Mouse (Mus musculus): ENCODE data around the gene Bend3. TPM values are rescaled to one million over a fixed set of nuclear protein-coding genes. Genes with fewer than 3 reads are reported as not detected.

Gene Bend3
- polyA plus RNA-seq (2017; shearing (Covaris generic)) = under 1 TPM; 0.48 to 0.91 TPM

DNA sequence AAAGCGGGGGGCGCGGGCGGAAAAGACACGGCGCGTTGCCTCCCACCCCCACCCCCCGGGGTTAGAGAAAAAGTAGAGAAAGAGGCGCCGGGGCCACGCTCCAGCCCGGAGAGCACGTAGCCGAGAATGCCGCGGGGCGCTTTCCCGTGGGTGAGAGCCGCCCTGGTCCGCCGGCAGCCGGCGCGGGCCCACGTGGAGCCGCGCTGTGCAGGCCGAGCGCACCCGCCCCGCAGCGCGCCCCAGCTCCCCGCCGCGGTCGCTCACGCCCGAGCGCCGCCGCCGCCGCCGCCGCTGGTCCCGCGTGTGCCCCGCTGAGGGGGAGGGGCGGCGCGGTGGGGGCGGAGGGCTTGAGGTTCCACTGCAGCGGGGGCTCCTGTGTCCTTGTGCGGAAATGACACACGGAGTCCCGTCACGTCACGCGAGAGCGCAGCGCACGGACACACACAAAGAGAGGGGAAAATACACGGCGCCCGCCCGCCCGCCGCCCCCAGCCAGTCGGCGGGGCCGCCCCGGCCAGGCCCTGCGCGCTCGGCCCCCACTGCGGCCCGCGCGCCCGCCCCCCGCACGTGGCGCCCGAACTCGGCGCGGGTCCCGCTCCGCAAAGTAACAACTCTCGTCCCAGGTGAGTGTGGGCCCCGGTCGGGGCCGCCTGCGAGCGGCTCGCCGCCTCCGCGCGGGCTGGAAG is at the start of gene Bend3:
Gene Bend3 (plus strand): TSS at position 81 of the 685 bp plus-strand sequence.
- peak; percentile 36 for ATAC-seq

DNA sequence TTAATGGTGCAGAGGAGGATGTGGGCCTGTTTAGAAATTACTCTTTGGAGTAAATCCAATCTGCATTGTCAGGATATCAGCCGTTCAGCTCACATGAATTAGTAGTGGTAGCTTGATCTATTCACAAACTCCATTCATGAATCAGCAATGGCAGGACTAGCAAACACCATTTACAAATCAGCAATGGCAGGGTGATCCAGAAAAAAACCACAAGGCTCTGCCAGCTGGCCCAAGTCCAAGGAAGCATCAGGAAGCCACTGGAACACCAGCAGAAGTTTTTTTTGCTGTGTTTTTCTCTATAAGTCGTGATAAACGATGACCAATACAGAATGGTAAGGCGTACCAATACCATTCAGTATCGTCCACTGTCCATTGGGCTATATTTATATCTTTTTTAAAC is 48.0 kb upstream of the Bend3 start:
- ATAC-seq = no peak

DNA sequence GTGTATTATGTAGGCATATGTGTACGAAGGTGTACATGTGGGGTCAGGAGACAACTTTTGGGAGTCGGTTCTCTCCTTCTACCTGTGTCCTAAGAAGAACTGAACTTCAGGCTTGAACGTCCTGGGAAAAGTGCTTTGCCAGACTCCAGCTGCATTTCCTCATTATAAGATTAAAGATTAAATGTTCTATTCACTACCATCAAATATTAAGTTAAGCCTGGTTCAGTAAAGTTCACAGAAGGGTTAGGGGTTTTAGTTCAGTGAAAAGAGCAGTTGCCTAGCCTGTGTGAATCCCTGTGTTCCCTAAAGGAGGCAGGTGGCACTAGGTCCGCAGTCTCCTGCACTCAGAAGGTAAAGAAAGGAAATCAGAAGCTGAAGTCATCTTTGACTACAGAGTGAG is 44.3 kb upstream of the Bend3 start:
- ATAC-seq = no peak

DNA sequence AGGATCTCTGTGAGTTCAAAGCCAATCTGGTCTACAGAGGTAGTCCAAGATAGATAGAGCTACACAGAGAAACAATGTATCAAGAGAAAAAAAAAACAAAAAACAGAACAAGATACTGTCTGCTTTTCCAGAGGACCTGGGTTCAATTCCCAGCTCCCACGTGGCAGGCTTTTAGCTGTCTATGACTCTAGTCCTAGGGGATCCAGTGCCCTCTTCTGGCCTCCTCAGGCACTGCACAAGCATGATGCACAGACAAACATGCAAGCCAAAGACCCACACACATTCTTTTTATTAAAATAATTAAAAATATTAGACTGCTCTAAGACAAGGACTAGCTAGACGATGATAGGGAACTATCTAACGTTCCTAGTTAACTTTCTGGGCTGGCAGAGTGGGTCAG is 42.9 kb upstream of the Bend3 start:
- ATAC-seq = no peak

DNA sequence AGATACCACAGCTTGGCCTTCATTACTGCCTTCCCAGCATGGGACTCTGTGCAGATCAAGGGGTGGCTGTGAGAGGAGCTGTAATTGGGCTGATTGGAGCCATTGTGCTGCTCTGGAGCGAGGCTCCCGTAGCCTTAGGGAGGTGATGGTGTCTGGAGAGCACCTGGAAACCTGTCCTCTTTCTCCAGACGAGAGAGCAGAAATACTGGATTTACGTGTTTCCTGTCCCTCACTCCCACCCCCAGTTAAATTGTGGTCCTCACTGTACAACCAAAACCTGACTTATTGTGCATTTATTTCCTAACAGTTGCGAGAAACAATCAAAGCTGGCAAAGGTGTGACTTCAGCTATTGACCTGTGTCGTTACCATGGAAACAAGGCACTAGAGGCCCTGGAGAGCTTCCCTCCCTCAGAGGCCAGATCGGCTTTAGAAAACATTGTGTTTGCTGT is 39.1 kb upstream of the Bend3 start:
- ATAC-seq = no peak

DNA sequence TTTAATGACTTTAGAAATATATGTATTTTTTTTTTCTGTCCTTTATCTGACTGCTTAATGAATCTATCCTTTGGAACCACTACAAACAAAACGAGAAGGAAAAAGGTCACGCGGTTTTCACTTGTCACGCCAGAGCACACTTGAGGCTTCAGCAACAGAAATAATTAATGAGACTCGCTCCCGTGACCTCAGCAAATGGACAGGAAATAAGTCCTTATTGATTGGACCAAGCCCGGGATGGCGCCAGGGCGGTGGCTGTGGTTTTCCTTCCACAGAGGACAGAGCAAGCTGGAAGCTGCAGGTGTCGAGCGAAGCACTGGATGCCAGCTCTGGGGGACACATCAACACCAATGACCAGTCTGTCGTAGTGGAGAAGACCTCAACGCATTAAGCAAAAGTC is 38.6 kb upstream of the Bend3 start:
- no peak for ATAC-seq

DNA sequence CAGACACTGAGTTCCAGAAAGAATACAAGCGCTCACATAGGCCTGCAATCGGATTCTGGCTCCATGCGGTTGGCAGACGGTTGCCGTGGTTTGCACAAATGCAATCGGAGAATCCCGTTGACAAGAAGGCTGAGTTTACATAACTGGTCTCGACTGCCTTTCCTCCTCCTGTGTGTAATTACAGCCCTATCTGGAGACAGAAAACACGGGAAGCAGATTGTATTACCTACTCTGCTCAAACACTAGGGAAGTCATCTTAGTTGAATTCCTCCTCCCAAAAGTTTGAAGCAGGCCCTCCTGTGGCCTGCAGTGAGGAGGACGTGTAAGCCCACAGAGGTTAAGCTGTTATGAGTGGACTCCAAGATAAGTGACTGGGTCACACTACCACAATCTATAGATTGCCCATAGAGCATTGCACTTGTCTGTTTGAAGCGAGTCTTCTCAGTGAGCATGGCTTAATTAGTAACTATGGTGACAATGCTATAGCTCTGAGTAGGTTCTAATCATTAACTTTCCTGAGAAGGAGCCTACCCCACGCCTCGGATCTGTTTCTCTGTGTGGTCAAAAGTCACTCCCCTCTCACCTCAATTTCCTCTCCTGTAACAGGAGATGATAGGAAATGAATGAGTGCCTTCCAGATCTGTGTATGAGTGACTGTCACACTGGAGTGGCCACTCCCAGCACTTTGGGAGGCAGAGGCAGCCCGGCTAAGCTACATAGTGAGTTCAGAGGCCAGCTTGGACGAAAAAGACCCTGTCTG is 37.5 kb upstream of the Bend3 start:
- no peak for ATAC-seq

DNA sequence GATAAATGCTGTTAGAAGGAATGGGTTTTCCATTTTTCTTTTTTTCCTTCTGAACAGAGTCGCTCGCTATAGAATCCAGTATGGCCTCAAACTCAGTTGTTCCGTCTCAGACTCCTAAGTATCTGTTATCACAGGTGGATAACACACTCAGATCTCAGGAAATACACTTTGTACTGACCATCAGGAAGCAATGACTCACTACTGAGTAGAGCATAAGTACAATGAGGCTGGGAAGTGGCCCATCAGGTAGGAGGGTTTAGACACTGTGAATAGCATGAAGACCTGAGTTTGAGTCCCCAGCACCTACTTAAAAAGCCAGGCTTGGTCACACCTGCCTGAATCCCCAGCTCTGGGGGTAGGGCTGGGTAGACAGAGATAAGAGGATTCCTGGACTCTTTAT is 30.0 kb upstream of the Bend3 start:
- ATAC-seq = no peak

DNA sequence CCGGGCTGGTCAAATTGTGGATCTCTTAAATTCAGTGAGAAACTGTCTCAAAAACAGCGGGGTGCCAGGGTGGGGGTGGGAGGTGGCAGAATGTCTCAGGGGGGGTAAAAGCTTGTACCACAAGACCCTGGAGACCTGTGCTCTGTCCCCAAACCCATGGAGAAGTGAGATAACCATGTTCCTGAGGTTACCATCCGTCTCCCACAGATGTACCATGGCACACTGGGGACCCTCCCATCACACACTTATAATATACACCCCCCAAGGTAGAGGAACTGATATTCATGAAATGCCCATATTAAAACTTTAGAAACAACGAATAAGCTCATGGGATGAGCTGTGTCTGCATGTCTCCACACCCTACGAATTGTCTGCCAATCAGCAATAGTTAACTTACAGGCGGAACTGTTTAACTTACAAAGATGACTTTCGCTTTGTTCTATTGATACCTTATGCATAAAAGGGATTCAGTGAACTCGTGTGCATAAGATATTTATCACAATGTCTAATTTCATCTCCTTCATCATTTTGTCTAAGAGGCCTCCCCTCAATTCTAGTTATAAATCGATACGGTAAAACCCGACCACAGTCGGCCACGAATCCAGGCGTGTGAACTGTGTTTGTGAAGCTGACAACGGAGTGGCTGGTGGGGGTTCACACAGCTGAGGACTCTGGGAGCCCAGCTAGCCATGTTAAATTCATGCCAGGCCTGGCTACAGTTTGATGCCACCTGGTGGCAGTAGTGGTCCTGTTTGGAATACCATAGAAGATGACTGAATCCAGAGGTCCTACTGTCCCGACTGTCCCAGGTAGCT is 26.6 kb upstream of the Bend3 start:
- peak; percentile 81 for ATAC-seq

DNA sequence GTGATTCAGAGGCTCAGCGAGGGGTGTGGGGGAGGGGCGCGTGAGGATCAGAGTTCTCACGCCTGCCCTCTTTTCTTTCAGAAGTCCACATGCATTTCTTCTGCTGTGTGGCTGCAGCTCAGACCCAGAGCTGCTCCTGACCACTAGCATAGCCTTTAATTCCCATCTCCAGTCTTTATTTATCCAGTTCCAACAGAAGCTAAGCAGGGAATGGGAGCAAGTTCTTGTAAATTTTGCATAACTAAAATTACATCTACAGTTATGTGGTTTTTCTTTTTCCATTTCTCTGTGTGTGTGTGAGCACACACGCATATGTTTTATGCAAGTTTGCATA is 26.0 kb upstream of the Bend3 start:
- ATAC-seq = no peak

DNA sequence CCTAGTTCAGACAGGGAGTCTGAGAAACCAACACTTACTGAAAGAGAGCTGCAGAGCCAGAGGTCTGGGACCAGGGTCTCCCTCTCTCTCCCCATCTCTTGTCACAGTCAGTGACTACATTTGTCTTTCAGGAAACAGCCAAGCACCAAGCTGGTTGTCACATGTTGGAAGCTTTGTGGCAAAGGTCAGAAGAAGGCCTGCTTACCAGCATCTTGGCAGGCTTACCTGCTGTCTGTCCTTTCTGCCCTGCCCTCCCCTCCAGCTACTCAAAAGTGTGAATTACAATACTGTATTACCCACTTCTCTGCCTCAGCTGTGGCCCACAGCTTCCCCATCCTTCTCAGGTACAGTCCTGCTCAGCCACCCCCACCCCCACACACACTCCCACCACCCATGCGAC is 24.4 kb upstream of the Bend3 start:
- ATAC-seq = no peak

DNA sequence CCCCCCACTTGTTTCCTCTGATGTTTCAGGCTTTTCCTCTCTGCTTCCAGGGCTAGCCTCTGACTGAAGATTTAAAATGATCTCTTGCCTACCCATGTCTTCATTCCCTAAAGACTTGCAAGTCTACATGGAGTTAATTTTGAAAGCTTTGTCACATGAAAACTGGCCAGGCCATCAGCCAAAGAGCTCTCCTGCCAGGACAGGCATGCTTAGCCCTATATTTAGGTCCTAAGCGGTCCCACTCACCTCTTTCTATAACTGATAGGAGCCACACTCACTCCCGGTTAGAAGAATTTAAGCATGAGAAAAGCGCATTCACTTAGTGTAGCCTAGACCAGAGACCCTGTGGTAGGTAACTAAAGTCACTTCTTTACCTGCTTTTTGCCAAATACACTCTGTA is 24.0 kb upstream of the Bend3 start:
- no peak for ATAC-seq

DNA sequence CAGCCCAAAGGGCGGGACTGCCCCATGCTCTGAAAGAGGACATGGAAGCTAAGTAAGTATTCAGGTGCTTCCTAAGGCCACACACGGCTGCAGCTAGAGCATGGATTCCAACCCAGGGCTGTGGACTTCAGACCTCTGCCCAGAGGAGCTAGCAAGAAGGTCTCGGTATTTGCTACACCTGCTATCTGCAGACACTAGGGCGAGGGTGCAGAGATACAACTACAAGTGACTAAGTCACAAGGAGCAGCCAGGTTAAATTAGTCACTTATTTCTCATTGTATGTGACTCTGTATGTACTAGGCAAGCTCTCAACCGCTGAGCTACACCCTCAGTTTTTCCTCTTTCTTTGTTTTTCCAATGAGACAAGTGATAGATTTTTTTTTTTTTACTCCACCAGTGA is 15.8 kb upstream of the Bend3 start:
- no peak for ATAC-seq

DNA sequence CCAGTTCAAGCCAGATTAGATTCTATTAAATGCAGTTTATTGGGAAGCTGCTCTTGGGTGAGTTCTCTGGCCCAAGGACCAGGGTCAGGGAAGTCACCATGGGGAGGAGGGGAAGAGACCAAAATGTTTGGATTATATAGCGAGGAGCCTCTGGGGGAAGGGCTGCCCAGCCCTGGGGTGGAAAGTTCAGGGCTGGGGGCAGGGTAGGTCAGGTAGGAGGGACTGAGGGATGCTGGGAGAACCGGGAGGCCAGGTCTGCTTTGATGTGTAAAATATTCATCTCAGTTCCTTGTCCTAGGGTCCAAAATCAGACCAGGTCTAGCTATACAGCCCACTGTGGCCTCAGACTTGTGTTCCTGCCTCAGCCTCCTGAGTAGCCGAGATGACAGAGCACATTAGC is 15.4 kb upstream of the Bend3 start:
- ATAC-seq = no peak

DNA sequence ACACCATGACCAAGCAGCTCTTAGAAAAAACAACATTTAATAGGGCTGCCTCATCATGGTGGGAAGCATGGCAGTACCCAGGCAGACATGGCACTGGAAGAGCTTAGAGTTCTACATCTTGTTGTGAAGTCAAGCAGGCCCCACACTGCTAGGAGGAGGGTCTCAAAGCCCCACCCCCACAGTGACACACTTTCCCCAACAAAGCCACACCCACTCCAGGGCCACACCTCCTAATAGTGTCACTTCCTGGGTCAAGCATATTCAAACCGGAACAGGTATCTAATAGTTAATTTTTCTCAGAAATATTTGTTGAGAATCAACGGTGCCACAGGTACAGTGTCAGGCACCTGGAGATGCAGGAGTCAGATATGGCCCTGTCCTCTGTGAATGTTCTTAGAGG is 12.4 kb upstream of the Bend3 start:
- ATAC-seq = no peak

DNA sequence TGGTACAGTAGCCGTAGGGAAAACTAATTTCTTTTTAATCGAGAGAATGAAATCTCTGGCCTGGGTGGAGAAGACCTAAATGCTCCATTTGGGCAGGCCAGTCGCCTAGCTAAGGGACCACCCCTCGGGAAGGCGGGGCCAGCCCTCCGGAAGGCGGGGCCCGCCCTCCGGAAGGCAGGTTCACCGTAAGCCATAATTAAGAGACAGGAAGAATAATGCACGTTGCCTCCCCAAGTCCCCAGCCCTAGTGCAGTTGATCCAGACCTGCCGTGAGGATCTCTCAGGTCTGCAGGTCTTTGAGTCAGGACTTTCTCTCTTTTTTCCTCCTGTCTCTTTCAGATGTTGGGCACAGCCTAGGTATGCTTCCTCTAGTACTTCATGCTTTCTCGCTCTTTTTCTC is 11.0 kb upstream of the Bend3 start:
- peak; percentile 74 for ATAC-seq

DNA sequence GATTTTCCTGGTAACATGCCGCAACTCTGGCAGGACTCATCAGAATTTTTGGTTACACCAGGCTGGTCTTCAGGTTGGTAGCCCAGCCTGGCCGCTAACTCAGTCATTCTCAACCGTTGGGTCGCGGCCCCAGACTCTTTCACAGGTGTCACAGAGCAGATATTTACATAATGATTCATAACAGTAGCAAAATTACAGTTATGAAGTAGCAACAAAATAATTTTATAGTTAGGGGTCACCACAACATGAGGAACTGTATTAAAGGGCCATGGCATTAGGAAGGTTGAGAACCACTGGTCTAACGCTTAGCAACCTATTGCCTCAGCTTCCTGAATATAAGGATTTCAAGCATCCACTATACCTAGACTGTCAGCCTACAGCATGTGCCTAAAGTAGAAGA is 10.3 kb upstream of the Bend3 start:
- no peak for ATAC-seq

DNA sequence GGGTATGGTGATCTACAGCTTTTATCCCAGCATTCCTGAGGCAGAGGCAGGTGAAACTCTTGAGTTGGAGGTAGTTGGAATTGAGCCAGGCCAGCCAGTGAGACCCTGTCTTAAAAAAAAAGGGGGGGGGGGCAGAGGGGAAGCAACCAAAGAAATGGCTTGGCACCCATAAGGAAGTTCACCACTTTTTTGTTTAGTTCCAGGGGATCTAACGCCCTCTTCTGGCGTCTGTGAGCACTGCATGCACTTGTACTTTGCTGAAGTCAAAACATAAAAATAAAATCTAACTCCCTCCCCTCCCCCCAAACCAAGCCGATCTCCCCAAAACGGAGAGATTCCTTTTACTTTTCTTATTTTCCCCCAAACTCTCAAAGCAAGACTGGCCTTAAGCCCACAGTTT is 3.3 kb upstream of the Bend3 start:
- ATAC-seq = no peak

DNA sequence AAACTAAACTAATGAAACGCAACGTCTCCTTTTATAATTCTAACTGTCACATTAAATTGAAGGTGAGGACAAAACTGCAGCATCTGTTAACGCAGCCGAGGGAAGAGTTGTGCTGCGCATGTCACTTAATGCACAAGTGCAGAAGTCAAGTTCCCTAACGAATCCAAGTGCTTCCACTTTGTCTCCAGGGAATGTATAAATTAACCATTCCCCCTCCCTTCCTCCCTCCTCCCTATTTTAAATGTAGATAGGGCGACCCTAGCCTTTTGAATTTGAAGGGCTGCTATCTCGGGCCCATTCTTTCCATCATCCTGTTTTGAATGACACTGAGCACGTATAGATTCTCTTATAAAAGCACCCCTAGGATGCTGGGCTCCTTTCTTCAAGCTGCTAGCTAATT is 1.2 kb upstream of the Bend3 start:
- ATAC-seq = no peak

DNA sequence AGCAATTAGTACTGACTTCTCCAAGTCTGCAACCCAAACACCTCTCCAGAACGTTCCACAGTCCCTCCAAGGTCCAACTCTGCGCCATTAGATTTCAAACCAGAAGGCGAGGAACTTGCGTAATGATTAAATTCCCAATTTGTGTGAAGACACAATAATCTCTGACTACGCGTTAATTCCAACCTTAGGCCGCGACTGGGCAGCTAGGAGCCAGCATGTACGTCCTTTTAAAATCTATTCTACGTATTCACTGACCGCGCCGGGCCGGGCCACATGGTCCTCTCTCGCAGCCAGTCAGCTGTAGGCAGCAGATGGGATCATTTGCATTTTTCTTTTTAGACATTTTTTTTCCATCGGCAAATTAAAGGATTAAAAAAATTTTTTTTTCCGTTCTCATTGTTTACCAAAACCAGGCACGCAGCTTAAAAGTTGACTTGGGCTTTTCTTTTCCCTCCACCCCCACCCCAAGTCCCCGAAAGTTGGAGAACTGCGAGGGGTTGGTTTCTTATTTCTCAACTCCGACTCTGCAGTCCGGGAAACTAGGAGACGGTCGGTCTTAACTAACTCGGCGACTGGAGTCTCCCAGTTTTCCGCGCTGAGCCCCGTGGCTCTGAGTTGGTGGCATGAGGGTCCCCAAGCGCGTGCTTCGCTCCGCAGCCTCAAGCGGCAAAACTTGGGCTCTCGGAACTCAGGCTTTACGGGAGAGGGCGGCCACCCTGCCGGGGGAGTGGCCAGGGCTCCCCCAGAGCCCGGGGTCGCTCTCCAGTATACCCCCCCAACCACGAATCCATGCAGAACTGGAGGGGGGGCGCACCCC is 558 bp upstream of the Bend3 start:
- ATAC-seq = no peak

DNA sequence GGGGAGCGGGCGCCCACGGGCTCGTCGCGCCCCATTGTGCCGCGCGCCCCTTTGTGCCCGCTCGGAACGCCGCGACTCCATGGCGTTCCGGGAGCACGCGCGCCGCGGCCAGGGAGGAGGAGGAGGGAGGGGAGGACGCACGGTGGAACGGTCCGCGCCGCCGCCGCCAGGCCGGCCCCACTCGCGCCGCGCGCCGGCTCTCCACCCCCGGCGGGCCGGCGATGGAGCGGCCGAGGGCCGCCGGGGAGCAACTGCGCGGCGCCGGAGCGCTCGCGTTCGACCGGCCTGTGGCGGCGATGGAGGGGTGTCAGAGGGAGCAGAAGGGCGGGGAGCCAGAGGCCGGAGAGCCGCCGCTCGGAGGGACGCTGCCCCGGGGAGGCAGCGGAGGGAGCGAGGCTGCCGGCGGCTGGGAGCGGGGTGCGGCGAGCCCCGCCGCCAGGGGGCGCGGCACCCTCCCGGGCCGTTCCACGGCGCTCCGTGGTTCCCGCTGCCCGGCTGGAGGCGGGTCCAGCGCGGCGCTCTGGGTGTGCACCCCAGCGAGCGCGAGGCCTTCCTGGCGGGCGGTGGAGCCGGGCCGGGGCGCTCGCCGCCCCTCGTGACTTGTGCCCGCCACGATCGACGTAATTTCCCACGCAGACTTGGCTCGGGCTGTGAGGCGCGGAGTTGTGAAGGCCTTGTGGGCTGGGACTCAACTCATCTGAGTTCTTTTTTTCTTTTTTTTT is 966 bp downstream of the Bend3 start:
- ATAC-seq = peak; percentile 83

DNA sequence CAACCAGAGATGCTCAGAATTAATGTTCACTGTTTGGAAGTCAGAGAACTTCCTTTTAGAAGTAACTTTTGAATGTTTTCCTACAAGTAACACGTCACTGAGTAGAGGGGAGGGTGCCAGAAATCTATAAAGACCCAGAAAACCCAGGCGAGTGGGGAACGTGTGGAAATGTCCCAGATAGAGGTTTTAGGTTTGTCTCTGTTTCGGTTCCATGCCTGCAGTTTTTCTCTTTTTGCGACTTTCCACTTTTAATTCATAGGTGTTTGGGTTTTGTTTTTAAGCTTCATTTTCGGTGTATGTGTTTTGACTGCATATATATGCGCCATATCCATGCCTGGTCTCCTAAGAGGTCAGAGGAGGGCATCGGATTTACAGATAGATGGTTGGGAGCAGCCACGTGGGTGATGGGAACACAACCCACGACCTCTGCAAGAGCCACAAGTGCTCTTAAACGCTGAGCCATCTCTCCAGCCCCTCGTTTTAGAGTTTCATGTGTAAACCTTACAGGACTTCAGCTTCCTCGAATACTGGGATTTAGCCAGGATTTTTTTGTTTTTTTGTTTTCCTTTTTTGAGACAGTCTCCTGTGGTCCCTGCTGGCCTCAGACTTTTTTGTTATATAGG is 1.7 kb downstream of the Bend3 start:
- ATAC-seq = peak; percentile 4
